Mouse (Mus musculus) midbrain, embryonic 13.5 days (tissue): ENCODE results near the gene Hist2h2be. TPM values are rescaled to one million over a fixed set of nuclear protein-coding genes. Genes with fewer than 3 reads are reported as not detected.
"Not testable (repeated sequence)": the region's sequence is repeated elsewhere in the genome, so short reads cannot be mapped to it uniquely, and the experiment has no call there.

Experiments used
- ATAC-seq: fragments of 200-750 bp; cut with Nextera tagmentation; 2 replicates; pipeline ENCODE4 v1.8.0; 2017; ENCODE audit warnings: mild to moderate bottlenecking, moderate TSS enrichment, moderate library complexity
- H3K27ac ChIP-seq: fragments of 300-500 bp; sonication (generic); 2 replicates; pipeline ENCODE4 v1.5.1; 2015; ENCODE audit warnings: inconsistent platforms, mild to moderate bottlenecking, moderate library complexity
- H3K27me3 ChIP-seq: fragments of 300-500 bp; sonication (generic); 2 replicates; pipeline ENCODE4 v1.6.1; 2015; ENCODE audit warnings: mild to moderate bottlenecking, inconsistent platforms
- H3K36me3 ChIP-seq: fragments of 300-500 bp; sonication (generic); 2 replicates; pipeline ENCODE4 v1.6.1; 2015; ENCODE audit warnings: mild to moderate bottlenecking, inconsistent platforms
- H3K4me1 ChIP-seq: fragments of 300-500 bp; sonication (generic); replicated peaks from 2 replicates; pipeline ENCODE4 v1.6.1; 2015; ENCODE audit warnings: inconsistent platforms
- H3K4me2 ChIP-seq: fragments of 300-500 bp; sonication (generic); replicated peaks from 2 replicates; pipeline ENCODE4 v1.6.1; 2015; ENCODE audit warnings: moderate library complexity, mild to moderate bottlenecking, inconsistent platforms
- H3K4me3 ChIP-seq: fragments of 300-500 bp; sonication (generic); replicated peaks from 2 replicates; pipeline ENCODE4 v1.5.1; 2015; ENCODE audit warnings: mild to moderate bottlenecking, inconsistent platforms
- H3K9ac ChIP-seq: fragments of 300-500 bp; sonication (generic); replicated peaks from 2 replicates; pipeline ENCODE4 v1.6.1; 2015; ENCODE audit warnings: mild to moderate bottlenecking, inconsistent platforms
- H3K9me3 ChIP-seq: fragments of 300-500 bp; sonication (generic); 2 replicates; pipeline ENCODE4 v1.6.1; 2016; ENCODE audit warnings: mild to moderate bottlenecking, inconsistent platforms
- WGBS: fragments of 180-500 bp; shearing (Covaris S2); methylation state at CpG from one replicate; pipeline ENCODE4 v1.1.7; 2015; 5-methylcytosine and 5-hydroxymethylcytosine counted together
- polyA plus RNA-seq: library from polyadenylated mRNA; unstranded; fragments of >200 nt; fragmentation: Nextera tagmentation; extraction: Ambion mirVana; gene quantifications from 2 replicates; pipeline ENCODE4 v1.2.1, GENCODE M21; 2015

The Hist2h2be gene
- polyA plus RNA-seq, 1 experiment from 2014 or later, result 6.5 TPM

DNA sequence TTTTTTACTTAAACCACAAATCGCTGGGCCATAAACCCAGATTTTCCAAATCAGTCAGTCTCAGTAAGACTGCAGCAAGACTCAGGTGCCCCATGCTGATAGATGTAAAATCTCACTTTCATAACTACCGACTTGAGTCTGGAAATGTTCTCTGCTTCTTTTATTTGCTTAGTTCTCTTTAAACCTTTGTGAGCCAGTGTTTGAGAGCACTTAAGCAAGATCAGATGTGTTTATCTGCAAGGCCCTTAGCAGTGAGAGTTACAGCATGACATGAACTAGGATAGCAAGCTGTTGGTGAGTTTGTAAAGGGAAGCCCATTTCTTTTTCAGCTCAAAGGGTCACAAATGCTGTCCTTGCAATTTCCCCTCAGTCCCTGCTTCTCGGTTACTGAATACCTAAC is 36.3 kb downstream of the Hist2h2be start:
- 74% methylated on average over 3 of the region's 3 CpGs for WGBS
- ATAC-seq, result no peak

DNA sequence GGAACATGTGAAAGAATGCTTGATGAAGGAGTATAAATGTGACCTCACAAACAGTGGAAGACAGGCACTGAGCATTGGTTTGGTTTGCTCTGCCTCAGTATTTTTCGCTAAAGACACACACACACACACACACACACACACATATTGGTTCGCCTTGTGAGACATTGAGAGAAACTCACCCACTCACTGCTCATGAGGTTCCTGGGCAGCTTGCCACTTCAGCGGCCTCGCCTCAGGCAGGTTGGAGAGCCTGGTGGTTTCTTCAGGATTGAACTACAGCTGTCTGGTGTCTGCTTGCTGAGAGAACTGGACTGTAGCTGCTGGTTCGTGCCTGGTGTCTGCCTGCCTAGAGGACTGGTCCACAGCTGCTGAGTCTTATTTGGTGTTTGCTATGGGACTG is 39.3 kb downstream of the Hist2h2be start:
- WGBS, result 95% methylated on average over 5 of the region's 5 CpGs
- ATAC-seq, result no peak

More for the DNA sequence above, 36.3 kb downstream of the Hist2h2be start:
- Histone ChIP-seq H3K4me1 (peaks cover 7% of the 10 kb centered on the region), H3K9me3 (no peaks in the 10 kb centered on the region), H3K4me2 (no peak overlapping the region), H3K4me3 (no peak overlapping the region), H3K9ac (no peak overlapping the region), H3K27ac (no peak overlapping the region), H3K27me3 (no peaks in the 10 kb centered on the region), H3K36me3 (no peaks in the 10 kb centered on the region)

DNA sequence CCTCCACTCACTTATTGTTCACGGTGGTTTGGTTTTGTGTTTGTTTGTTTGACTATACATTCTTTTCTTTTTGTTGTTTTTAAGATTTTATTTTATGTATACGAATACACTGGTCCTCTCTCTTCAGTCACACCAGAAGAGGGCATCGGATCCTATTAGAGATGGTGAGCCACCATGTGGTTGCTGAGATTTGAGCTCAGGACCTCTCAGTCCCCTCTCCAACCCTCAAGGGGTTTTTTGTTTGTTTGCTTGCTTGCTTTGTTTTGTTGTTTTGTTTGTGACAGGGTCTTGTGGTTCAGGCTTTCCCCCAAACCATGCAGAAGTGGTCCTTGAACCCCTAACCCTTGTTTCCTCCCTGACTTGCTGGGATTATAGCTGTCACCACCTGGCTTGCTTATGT is 40.7 kb downstream of the Hist2h2be start:
- H3K36me3 ChIP-seq, result no peaks in the 10 kb centered on the region
- WGBS, result 53% methylated on average over 3 of the region's 3 CpGs
- peaks cover 27% of the 10 kb centered on the region for H3K4me1 ChIP-seq
- no peak for ATAC-seq
- H3K4me2 ChIP-seq, result peak overlapping the region; percentile 77
- H3K9ac ChIP-seq, result peak overlapping the region; percentile 80
- peak overlapping the region; percentile 59 for H3K4me3 ChIP-seq
- H3K27ac ChIP-seq, result peak overlapping the region; percentile 98
- no peaks in the 10 kb centered on the region for H3K9me3 ChIP-seq
- H3K27me3 ChIP-seq, result no peaks in the 10 kb centered on the region

More for the DNA sequence above, 39.3 kb downstream of the Hist2h2be start:
- no peak overlapping the region for H3K9ac ChIP-seq
- H3K4me1 ChIP-seq, result peaks cover 27% of the 10 kb centered on the region
- H3K36me3 ChIP-seq, result no peaks in the 10 kb centered on the region
- no peaks in the 10 kb centered on the region for H3K9me3 ChIP-seq
- H3K4me2 ChIP-seq, result no peak overlapping the region
- H3K27me3 ChIP-seq, result no peaks in the 10 kb centered on the region
- no peak overlapping the region for H3K27ac ChIP-seq
- H3K4me3 ChIP-seq, result no peak overlapping the region

DNA sequence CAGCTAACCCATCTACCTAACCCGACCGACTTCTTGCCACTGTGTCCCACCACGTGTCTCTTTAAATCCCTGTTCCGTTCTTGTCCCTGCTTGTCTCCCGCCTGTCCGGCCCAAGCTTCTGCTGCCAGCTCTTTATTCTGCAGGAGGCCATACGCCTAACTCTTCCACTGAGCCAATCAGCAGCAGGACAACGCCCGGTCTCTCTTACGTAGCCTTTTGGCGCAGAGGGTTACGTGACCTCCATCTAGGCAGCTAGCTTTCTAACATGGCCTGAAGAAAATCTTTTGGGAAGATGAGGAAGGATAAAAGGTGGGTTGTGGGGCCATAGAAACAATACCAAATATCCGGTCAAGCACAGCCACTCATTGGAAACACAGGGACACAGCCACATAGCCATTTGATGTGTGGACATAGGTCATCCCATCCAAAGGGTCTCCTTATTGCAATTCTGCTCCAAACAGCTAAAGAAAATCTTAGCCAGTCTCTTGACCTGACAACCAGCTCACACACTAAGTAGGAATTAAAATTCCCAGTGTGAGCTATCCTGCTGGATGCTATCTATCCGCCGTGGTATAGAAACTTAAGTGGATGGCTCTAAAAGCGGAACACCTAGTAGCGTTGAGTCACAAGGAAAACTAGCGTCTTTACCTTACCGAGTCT is 41.4 kb downstream of the Hist2h2be start:
- Histone ChIP-seq H3K27me3 (no peaks in the 10 kb centered on the region), H3K4me3 (peak overlapping the region; percentile 59), H3K4me2 (peak overlapping the region; percentile 77), H3K27ac (peak overlapping the region; percentile 98), H3K9ac (peak overlapping the region; percentile 80), H3K4me1 (peaks cover 27% of the 10 kb centered on the region), H3K9me3 (no peaks in the 10 kb centered on the region), H3K36me3 (no peaks in the 10 kb centered on the region)
- WGBS, result 2% methylated on average over 19 of the region's 19 CpGs
- ATAC-seq, result peak; percentile 80

DNA sequence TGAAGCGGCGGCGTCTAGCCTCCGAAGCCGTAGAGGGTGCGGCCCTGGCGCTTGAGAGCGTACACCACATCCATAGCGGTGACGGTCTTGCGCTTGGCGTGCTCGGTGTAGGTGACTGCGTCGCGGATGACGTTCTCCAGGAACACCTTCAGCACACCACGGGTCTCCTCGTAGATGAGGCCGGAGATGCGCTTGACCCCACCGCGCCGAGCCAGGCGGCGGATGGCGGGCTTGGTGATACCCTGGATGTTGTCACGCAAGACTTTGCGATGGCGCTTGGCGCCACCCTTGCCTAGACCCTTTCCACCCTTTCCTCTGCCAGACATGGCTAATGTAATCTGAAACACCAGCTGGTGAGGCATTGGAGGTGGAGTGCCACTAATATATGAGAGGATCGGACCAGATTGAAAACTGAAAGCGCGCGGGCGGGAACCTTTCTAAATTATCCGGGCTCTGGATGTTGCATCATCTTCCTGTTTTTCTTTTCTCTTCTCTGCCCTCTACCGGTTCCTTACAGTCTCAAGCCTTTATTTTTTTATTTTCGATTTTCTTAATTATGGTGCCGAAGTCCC is 42.1 kb downstream of the Hist2h2be start, which contains the start of gene Hist2h4:
TSS of gene Hist2h4 (minus strand) at position 333 of the 572 bp plus-strand sequence.
- Histone ChIP-seq H3K9me3 (no peaks in the 10 kb centered on the region), H3K27ac (peak within 1 kb of the TSS; percentile 98), H3K27me3 (no peaks in the 10 kb centered on the region), H3K36me3 (no peaks in the 10 kb centered on the region), H3K9ac (peak within 1 kb of the TSS; percentile 80), H3K4me2 (peak within 1 kb of the TSS; percentile 77), H3K4me3 (peak within 1 kb of the TSS; percentile 59), H3K4me1 (peaks cover 34% of the 10 kb centered on the region)
- under 1% methylated on average over 40 of the region's 40 CpGs for WGBS
- ATAC-seq, result peak; percentile 88

DNA sequence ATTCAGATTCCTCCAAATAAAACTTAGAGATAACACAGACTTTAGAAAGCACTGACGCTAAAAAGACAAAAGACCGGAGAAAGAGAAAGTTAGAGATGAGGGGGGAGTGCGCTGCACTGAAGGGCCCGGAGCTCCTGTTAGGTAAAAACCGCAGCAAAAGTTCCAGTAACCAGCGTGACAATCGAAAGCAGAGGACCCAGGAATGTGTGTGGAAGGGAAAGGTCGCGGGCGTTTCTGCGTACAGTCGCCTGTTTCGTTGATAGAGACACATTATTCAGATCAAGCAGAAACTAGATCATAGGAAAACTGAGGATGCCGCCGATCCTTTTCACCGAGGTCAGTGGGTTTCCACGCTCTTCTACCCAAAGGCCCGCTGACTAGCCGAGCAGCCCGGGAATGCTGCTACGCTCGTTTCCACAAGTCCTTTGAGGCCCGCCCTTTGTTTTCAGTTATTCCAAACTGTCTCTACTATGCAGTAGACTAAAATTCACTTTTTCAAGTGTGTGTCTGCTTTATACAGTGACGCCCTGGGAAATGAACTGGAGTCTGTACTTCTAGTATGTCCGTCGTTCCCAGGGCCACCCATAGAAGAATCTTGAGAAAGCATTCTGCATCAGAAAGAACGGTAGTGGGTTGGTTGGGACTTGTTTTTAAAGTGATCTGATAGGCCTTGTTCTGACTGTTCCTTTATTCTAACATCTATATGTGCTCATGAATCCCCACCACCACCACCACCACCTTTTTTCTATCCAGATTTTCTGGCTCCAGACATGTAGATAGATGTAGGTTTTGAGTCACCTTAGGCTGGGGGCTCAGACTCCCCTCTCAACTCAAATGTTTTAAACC is 42.9 kb downstream of the Hist2h2be start:
- Histone ChIP-seq H3K4me3 (peak overlapping the region; percentile 59), H3K4me2 (peak overlapping the region; percentile 77), H3K4me1 (peaks cover 38% of the 10 kb centered on the region), H3K9ac (peak overlapping the region; percentile 80), H3K27me3 (no peaks in the 10 kb centered on the region), H3K36me3 (no peaks in the 10 kb centered on the region), H3K27ac (peak overlapping the region; percentile 98), H3K9me3 (no peaks in the 10 kb centered on the region)
- 4% methylated on average over 27 of the region's 27 CpGs for WGBS
- peak; percentile 44 for ATAC-seq

DNA sequence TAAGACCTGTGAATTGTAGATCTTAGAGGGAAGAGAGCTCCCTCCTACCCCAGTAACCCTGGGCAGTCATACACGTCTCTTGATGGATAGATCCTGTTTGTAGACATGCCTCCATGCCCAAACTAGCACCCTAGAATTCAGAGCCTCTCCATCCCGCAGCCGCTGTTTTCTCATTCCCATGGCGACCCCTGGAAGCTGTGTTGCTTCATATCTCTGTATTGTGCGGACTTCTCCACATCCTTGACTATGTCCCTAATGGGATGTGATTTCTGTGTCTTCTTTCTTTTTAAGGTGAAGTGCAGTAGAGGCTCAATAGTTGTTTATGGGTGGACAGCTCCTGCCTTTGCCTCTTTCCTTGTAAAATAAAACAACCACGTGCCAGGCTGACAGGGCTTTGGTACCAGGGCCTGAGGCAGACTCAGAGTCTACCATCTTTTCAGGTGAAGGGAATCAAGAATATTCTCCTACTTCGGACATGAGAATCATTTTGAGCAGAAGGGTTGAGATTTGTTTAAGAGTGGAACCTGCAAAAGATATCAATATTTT is 43.6 kb downstream of the Hist2h2be start:
- Histone ChIP-seq H3K4me1 (peaks cover 40% of the 10 kb centered on the region), H3K9ac (0 out of 2 replicates have a peak overlapping the region, but pooled peaks have one; percentile 16), H3K9me3 (no peaks in the 10 kb centered on the region), H3K4me3 (no peak overlapping the region), H3K4me2 (peak overlapping the region; percentile 77), H3K36me3 (no peaks in the 10 kb centered on the region), H3K27me3 (no peaks in the 10 kb centered on the region), H3K27ac (peak overlapping the region; percentile 98)
- ATAC-seq, result no peak
- 68% methylated on average over 7 of the region's 7 CpGs for WGBS

DNA sequence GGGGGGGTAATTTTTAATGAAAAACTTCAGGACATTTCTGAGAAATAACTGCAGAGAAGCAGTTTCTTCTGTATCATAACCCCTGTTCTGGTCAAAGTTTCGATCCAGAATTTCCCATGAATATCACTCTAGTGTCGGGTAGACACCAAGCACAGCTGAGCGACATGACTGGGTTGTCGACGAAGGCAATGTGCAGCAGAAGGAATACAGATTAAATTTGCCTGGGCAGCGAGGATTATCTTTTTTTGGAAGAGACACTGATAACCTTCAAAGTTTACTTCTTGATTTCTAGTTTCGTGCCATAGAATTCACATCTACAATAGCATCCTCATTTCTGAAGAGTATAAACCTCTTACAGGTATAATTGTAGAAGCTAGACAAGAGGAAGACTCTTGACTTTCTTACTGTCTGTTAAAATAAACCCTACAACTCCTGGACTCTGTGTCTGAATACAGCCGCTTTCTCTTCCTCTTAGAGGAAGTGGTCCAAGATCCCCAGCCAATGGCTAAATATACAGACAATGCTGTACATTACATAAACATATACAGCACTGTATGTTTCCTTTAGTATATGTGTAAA is 45.3 kb downstream of the Hist2h2be start:
- ATAC-seq, result no peak
- 95% methylated on average over 8 of the region's 8 CpGs for WGBS
- H3K27ac ChIP-seq, result no peak overlapping the region
- H3K36me3 ChIP-seq, result no peaks in the 10 kb centered on the region
- no peak overlapping the region for H3K4me3 ChIP-seq
- H3K4me2 ChIP-seq, result no peak overlapping the region
- peaks cover 43% of the 10 kb centered on the region for H3K4me1 ChIP-seq
- no peaks in the 10 kb centered on the region for H3K9me3 ChIP-seq
- H3K9ac ChIP-seq, result no peak overlapping the region
- no peaks in the 10 kb centered on the region for H3K27me3 ChIP-seq

DNA sequence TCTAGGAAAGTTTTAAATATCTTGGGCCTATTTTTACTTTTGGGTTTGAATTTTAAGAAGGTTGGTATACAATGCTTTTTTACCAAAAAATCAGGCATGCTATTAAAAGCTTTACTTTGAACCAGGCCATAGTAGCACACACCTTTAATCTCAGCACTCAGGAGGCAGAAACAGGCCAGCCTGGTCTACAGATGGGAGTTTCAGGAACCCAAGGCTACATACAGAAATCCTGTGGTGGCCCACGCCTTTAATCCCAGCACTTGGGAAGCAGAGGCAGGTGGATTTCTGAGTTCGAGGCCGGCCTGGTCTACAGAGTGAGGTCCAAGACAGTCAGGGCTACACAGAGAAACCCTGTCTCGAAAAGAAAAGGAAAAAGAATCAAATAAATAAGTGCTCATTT is 46.6 kb downstream of the Hist2h2be start:
- Histone ChIP-seq H3K27me3 (no peaks in the 10 kb centered on the region), H3K4me3 (no peak overlapping the region), H3K4me2 (no peak overlapping the region), H3K9me3 (no peaks in the 10 kb centered on the region), H3K36me3 (no peaks in the 10 kb centered on the region), H3K27ac (no peak overlapping the region; the same call in 1 of the 2 replicates), H3K4me1 (peaks cover 33% of the 10 kb centered on the region), H3K9ac (no peak overlapping the region)
- no peak for ATAC-seq
- 79% methylated on average over 4 of the region's 4 CpGs for WGBS

DNA sequence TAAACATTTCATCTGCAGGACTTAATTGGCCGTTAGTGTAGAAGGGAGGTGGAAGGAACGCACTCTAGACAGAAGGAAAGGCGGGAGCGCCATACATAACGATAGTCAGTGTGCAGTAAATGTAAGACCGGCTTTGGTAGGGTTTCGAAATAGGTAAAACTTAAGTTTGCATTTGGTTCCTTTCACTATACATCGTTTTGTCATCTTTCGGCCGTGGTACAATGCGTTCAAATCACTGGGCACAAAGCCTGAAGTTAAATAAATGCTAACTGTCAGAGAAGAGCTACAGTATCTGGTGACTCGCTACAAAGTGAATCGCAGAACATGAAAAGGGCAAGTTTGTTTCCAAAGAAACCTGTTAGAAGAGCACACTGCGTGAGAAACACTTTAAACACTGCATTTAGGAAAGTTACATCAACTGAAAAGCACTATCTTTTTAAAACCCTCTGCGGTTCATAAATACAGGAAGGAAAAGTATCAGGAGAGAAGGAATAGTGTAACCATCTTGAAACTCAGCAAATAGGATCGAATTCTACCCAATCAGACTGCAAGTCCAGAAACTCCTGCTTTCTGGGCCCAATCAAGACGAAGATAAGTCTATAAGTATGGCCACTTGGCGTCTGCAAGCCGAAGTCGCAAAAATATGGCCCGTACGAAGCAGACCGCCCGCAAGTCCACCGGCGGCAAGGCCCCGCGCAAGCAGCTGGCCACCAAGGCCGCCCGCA is 47.3 kb downstream of the Hist2h2be start, which contains the start of gene Hist2h3b:
TSS of gene Hist2h3b (plus strand) at position 604 of the 725 bp plus-strand sequence.
- peak; percentile 57 for ATAC-seq
- peak within 1 kb of the TSS; percentile 93 for H3K27ac ChIP-seq
- H3K4me2 ChIP-seq, result peak within 1 kb of the TSS; percentile 77
- WGBS, result 24% methylated on average over 30 of the region's 30 CpGs
- H3K9ac ChIP-seq, result peak within 1 kb of the TSS; percentile 67
- H3K4me3 ChIP-seq, result peak within 1 kb of the TSS; percentile 50
- H3K36me3 ChIP-seq, result no peaks in the 10 kb centered on the region
- H3K4me1 ChIP-seq, result peaks cover 32% of the 10 kb centered on the region
- H3K9me3 ChIP-seq, result no peaks in the 10 kb centered on the region
- H3K27me3 ChIP-seq, result no peaks in the 10 kb centered on the region

DNA sequence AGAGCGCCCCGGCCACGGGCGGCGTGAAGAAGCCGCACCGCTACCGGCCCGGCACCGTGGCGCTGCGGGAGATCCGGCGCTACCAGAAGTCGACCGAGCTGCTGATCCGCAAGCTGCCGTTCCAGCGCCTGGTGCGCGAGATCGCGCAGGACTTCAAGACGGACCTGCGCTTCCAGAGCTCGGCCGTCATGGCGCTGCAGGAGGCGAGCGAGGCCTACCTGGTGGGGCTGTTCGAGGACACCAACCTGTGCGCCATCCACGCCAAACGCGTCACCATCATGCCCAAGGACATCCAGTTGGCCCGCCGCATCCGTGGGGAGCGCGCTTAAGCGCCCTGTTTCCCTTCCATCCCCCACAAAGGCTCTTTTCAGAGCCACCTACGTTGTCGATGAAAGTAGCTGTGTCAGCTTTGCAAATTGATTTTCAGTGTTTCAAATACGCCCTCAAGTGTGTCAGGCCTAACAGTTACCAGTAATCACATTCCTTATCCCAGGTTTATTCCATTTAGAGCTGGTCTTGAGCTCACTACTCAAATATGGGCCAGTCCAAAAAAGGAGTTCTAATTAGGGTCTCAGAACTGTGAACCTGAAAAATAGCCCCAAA is 48.0 kb downstream of the Hist2h2be start:
- H3K27ac ChIP-seq, result peak overlapping the region; percentile 93
- H3K4me2 ChIP-seq, result peak overlapping the region; percentile 77
- not testable (repeated sequence) for H3K36me3 ChIP-seq, H3K27me3 ChIP-seq, H3K9me3 ChIP-seq
- H3K9ac ChIP-seq, result peak overlapping the region; percentile 67
- ATAC-seq, result peak; percentile 73
- peak overlapping the region; percentile 50 for H3K4me3 ChIP-seq
- WGBS, result 0% methylated on average over 13 of the region's 44 CpGs
- peaks cover 28% of the 10 kb centered on the region for H3K4me1 ChIP-seq
